Mouse (Mus musculus) brain, embryonic 14.5 days (tissue): ENCODE data around the gene Med20.

Experiments used
- CTCF ChIP-seq: fragments of 200-500 bp; IDR thresholded peaks from 2 replicates; pipeline ENCODE4 v1.5.1; 2012; ENCODE audit warnings: inconsistent platforms, mild to moderate bottlenecking, moderate library complexity, borderline replicate concordance; ENCODE audit not compliant: insufficient read depth, insufficient read length; ENCODE audit errors: extremely low read depth
- POLR2A ChIP-seq: fragments of 200-500 bp; IDR thresholded peaks from 2 replicates; pipeline ENCODE4 v1.6.1; 2012; ENCODE audit warnings: mild to moderate bottlenecking, inconsistent platforms, borderline replicate concordance; ENCODE audit not compliant: poor library complexity, insufficient read depth, insufficient read length, severe bottlenecking; ENCODE audit errors: extremely low read depth

DNA sequence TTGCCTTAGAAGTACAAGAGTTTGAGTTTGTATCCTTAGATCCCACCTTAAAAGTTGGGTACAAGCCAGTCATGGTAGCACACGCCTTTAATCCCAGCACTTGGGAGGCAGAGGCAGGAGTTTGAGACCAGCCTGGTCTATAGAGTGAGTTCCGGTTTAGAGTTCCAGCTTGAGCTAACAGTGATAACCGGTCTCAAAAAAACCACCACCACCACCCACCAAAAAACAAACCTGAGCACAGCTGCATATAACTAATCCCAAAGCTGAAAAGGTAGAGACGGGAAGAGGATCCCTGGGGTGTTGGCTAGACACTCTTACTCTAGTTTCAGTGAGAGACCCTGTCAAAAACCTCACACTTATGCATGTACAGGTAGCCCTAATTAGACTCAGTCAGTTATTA lies 5.3 kb downstream of the Med20 start:
- TF ChIP-seq CTCF (no peak), POLR2A (no peak)
